Mouse (Mus musculus) fat pad, adult 2 months (tissue): ENCODE measurements at regions not wholly inside any gene's neighbourhood (a gene's known extent, or its start where the extent isn't known, plus 50 kb on each side); places are given as distances from the start of the nearest gene placed in this dataset.

Source experiments
- DNase-seq: peaks from one replicate; pipeline ENCODE4 v3.0.0-alpha.2; 2011; ENCODE audit warnings: low read depth, low spot score; ENCODE audit errors: extremely low read depth

DNA sequence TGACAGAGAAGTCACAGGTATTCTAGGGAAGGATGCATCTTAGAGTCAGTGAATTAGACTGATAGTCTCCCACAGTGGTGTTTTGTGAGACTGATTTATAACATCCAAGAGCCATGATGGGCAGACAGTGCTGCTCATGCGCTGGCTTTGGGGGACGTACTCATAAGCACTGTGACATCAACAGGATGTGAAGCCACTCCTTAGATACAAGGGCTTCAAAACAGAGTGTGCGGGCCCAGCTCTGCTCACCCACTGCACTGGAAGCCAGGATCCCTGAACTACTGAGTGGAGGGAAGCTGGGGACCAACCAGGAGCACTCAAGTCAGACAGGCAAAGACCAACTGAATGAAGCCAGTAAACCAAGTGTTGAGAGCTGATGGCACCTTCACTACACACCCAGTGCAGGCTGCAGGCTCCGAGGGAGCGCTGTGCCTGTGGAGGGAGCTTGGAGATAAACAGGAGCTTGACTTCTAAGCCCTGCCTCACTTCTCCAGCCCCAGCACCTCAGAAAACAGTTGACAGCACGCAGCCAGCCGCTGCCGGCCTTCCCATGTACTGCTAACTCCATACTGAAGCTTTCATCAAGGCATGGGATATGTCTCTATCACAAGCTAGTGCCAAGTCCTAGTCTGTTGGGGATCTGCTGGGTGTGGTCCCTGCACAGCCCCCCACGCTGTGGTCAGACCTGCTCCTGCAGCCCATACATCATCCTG is 200.0 kb downstream of the Cyp26b1 start:
- no peak for DNase-seq

DNA sequence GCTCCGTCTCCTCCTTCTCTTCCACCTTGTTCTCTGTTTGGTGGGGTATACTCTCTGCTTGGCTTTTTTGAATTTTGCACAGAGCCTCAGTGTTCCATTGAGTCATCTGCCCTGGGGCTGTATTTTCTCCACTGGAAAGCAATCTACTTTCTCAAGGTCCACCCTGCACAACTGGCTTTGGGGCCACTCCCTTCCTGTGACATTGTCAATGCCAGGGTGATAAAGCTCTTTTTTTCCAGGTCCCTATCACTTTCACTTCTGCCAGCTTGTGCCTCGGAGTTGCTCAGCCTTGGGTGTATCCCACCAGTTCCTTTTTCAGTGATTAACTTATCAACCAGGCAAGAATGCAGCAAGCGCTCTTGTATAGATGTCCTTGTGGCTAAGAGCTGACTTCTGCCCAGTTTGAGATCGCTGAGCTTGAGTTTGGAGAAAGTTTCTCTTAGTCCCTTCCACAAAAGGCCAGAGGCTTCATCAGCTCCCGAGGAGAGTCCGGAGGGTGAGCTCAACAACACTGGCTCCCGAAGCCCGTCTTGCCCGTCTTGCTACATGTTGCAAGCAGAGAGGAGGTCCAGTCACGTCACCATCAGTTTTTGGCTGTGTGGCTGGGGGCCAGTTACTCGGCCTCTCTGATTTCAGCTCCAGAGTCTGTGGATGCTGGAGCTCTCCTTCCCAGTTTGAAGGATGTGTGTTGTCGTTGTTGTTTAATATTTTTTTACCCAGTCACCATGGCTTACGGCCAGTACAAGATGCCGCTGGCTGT is 200.8 kb downstream of the Cyp26b1 start:
- no peak for DNase-seq

DNA sequence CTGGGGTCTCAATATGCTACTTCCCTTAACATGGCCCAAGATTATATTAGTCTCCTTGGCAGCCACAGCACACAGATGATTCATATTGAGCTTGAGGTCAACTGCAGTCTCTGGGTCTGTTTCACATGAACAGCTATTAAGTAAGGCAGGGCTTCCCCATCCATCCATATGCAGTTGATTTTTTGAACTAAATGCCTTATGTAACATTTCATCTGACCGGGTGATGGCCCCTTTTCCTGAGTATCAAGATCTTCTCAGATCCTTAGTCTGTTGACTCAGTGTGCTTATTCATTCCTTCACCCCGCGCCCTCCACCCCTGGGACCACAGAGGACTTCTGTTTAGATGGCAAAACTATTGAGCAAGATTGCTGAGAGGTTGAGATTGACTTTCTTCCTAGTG is 202.7 kb downstream of the Cyp26b1 start:
- DNase-seq, result no peak

DNA sequence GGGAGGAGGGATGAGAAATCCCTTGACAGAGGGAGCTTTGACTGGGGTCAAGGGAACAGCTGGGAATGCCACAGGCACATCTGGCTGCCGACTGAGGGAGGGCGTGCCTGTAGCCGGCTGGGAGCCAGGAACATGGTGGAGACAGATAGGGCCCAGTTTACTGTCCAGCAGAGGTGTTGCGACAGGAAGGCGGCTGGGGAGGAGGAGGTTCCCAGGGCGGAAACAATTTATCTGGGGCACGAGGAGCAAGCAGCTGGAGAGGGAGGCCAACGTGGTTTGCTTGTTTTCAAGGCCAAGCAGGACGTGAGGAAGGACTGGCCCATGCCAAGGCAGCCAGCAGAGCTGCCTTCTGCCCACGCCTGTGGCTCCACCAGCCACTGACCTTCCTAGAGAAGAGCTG is 208.0 kb downstream of the Cyp26b1 start:
- no peak for DNase-seq

DNA sequence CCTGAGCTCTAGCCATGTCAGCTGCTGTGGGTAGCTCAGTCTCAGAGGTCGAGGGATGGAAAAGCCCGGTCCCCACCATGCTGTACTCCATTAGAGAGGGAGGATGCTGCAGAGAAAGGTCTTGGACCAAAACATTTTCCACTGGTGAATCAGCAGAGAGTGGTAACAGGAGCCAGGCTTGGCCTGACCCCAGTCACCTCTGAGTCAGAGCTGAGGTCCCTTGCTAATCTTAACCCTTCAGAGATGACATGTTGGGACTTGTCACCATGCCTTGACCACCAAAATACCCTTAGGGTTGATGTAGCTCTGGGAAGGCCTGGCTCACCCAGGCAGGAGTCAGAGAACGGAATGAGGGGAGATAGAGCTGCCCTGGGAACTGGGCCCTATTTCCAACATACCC is 210.0 kb downstream of the Cyp26b1 start:
- DNase-seq, result no peak

DNA sequence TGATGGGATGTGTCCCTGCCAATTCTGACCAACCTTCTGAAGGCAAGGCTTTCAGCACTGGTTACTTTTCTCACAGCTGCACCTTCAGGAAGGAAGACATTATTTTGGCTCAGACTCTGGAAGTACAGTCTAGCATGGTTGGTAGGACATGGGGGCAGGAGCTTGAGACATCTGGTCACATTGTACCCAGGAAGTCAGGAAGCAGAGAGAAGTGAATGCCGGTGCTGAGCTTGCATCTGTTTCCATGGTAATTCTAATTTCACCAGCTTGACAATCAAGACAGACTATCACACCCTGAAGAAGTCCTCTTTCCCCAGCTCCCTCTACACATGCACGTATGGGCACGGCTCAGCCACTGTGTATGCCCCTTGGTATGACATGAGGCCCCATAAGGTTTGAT is 210.6 kb downstream of the Cyp26b1 start:
- DNase-seq, result no peak

DNA sequence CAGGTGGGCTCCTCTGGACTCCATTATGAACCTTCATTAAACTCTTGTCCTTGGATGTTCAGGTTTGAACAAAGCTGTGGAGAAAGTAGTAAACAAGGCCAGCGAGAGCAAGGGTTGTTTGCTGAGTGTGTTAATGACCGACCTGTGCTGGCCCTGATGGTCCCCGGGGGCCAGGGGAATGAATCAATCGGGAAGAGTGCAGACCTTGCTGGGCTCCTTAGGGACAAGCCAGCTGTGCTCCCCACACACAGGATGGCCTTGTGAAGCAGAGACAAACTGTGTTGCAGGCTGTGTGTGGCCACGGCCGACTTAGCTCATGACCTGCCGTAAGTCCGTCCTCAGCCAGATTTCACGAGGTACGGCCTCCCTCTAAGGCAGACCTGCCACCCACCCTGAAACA is 212.1 kb downstream of the Cyp26b1 start:
- no peak for DNase-seq

DNA sequence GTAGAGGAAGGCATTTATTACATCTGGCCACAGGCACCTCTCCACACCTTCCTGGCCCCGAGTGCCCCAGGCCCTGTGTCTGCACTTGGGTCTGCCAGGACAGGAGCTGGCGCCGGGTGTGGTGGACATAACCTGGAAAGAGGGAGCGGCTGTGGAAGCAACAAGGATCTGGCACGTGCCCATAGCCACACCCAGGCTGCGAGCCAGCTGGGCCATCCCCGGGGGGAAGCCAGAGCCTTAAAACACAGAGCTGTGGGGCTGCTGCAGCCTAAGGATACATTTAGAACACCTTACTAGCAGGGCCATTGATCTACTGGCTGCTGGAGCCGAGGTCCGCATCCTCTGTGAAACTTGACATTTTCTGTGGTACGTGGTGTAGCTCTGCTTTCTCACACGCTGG is 217.0 kb downstream of the Cyp26b1 start:
- no peak for DNase-seq

DNA sequence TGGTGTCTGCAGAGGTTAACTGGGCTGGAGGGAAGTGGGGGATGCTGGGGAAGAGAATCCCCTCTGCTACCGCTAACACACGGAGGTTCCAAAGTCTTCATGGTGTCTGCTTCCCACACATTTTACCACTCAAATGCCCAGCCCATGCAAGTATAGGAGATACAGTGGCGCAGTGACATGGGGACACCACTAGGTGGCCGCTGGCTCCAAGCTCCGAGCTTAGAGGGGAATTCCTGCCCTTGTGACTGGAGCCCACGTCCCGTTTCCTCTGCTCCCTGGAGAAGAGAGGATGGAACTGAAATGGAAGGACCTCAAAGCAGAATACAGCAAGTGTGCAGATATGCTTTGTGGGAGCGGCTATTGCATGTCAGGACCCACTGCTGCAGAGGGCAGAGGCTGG is 218.2 kb downstream of the Cyp26b1 start:
- no peak for DNase-seq

DNA sequence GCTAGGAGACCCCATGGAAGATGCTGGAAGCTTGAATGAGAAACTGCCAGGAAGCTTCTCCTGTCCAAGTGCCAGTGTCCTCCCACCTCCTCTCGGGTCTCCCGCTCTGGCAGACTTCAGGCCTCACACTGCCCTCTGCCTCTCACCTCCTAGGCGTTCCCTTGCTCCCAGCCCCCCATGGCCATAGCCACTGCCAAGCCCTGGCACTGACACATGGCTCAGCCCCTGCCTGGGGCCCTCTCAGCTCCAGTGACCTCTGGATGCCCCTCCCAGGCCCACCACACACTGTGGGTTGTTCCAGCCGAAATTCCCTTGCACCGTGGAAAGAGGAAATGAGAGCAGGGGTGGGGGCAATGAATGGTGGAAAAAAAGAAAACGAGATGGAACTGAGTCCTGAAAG is 227.3 kb downstream of the Cyp26b1 start:
- no peak for DNase-seq

DNA sequence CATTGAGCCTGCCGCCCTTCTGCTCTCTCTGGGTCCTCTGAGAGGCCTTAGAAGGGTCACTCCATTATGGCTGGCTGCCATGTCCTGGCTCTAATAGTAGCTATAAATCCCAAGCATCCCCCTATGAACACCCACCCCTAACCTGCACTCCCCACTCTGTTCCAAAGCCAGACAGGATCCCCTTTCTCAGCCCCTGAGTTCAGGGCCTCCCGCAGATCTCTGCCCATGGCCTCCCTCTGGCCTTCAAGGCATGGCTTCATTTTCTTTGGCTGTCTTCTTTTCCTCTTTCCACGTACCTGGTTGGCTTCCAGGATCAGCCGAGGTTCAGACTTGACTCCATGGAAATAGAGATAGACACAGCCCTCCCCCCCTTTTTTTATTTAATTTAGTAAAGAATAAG is 227.8 kb downstream of the Cyp26b1 start:
- no peak for DNase-seq

DNA sequence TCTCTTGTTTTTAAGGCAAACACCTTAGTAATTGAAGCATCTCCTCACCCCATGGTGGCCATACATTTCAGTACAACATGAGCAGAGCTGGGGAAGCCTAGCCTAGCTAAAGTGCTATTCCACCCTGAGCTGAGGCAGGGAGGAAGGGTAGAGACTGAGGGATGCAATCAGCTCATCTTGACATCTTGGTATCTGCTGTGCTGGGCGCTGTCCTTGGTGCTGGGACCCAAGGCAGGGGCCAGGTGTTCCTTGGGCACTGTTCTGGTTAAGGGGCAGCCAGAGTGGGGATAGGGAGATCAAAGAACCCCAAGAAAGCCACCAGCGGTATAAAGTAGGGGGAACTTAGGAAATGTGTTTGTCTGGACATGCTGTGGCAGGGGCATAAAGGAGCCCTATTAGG is 228.7 kb downstream of the Cyp26b1 start:
- DNase-seq, result no peak

DNA sequence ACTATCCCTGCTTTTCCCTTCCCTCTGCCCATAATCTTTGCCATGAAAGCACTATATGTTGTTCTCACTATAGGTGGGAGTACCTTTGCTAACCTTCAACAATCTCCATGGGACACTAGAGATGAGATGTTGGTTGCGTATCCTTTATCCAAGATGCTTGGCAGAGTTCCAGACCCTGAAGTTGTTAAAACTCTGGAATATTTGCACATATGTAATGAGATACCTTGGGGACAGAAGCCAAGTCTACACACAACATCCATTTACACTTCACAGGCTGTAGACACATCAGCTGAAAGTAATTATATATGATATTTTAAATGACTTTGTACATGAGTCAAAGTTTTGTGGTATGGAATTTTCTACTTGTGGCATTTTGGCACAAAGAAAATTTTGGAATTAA is 231.4 kb downstream of the Cyp26b1 start:
- DNase-seq, result no peak

DNA sequence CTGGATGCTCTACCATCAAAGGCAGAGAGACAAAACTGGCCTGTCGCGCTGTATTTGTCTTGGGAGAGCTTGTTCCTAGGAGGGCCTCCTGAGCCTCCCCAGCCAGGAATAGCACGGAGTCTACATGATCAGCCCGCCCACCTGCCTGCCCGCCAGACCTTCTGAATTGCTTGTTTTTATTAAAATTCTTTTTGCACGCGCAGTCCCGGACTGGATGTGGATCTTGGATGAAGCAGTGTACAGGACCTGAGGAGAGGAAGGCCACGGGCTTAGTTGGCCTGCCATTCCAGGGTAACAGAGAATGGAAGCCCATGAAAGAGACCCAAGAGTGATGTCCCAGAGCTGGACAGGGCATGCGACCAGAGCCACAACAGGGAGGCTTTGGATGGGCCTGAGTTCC is 235.8 kb downstream of the Cyp26b1 start:
- DNase-seq, result no peak

DNA sequence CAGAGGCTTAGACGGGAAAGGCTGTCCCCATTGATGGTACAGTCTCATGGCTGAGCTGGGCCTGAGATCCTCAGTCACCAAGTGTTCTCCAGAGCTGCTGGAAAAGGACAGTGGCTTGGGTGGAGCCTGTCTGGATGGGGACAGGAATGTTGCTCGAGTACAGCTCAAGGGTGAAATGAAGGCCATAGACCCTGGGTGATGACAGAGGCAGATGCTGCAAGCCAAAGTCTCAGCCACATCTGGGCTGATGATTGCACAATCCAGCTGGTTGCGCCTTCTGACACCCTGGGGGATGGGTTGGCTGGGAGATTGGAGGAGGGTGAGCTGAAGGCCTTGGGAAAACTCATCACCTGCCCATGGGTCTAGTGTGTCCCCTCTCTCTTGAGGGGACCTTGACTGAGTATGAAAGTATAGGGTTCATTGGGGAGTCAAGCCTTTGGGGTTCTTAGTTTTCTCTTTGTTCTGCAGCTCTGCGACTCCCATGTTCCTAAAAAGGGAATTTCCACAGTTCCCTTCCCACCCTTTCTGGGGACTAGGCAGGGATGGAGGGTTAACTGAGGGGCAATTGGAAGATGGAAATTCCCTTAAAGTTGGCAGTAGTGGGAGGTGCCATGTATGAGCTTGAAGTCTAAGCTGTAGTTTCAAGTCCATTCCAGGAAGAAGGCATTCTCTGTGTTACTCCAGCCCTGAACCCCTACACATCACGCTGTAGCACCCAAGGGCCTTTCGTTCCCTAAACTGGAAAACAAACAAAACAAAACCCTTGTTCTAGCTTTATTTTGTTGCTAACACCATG is 240.1 kb downstream of the Cyp26b1 start:
- no peak for DNase-seq

DNA sequence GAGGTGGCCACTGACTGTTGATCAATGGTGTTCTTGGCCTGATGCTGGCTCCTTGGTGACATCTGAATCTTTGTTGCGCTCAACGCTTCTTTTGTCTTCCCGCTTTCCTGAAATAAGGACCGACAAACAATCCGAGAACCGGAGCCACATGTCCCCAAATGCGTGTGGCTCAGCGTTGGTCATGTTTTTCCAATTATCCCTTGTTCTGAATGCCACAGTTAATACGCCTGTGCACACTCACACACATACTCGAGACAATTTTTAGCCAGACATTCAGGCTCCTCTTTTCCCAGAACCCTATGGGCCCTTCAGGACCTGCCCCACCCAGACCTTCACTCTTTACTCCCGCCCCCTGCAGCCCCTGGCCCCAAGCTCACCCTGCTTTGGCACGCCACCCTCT is 248.8 kb downstream of the Cyp26b1 start:
- no peak for DNase-seq

DNA sequence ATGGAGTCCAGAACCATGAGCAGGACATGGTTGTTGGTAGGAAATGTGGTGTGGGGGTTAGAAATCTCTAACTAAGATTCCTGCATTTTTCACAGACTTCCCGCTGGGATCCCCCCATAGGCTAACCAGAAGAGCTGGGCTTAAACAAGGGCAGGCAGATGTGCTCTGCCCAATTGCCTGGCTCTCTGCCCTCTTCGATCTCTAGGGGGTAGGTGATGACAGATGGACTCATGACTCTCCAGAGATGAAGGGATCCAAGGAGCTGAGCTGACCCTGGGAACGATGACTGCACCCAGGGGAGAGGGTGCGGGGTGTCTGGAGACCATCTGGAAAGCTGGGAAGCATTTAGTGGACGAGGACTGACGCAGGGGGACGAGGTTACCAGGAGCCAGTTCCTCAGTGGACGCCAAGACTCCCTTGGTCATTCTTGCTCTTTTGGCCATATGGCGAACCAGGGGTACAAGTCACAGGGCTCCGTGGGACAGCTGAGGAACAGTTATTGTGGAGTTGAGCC is 260.0 kb downstream of the Cyp26b1 start:
- no peak for DNase-seq

DNA sequence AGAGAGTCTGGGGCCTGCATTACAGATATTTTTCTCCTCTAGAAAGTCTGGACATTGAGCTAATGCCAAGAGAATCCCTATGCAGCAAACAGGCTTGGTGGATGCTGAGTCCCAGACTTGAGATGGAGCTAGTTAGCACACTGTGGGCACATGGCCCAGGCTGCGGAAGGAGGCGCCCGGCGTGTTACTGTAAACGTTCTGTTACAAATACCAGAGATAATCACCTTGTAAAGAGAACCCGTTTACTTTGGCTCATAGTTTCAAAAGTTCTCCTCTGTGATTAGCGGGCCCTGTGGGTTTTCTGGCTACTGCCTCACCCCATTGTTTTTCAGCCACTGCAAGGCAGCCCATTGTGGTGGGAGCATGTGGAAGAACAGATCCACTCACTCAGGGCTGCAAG is 264.6 kb downstream of the Cyp26b1 start:
- DNase-seq, result no peak

DNA sequence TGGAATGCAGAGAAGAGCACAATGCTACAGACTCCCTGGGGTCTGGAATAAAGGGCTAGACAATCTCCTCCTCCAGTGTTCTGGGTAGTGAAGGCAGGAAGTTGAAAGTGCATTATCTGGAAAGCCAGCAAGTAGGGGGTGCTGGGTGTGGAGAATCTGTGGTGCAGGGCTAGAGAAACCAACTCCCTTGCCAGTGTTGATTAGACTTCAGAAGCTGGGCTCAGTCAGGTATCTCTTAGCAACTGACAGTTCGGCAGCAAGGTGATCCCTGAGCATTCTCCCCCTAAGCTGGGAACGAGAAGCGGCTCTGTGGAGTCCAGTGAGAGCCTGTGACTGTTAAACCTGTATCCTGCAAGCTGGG is 265.7 kb downstream of the Cyp26b1 start:
- DNase-seq, result no peak

DNA sequence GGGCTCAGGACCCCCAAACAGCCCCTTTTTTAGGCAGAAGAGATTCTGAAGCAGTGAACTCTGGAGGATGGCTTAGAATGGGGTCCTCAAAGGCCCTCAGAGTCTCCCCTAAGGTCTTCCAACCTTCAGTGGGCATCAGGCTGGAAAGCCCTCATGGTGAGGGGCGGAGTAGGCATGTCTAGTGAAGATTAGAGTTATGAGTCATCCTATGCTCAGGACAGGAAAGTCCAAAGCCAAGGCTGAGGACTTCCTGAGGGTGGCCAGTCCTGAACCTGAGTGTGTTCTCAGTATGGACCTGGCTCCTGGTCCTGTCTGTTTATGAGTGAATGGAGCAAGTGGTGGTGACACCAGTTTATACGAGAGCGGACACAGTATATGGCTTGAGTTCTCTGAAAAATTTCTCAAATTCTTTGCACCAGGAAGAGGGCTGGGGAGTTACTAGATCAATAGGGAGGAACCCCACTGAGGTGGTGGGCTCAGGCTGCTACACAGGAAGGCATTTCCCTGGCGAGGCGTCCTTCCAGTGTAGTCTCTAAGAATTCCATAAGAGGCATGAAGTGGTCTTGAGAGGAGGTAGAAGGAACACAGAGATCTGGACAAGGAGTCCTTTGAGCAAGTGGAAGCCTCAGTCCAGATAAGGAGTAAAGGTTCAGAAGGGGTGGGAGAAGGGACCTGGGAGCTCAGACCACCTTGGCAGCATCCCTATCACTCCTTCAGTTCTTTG is 266.2 kb downstream of the Cyp26b1 start:
- no peak for DNase-seq
